Mouse (Mus musculus): ENCODE data around the gene Myd88.

GRCm38 (mm10) chr9:119320446-119320845, 20.8 kb downstream of the Myd88 start:
- TF ChIP-seq CTCF (IDR thresholded peaks at IDR 0.05; ENCODE audit: borderline replicate concordance, extremely low read depth, insufficient read depth, insufficient read length) (no peak), POLR2A (IDR thresholded peaks at IDR 0.05; ENCODE audit: borderline replicate concordance, extremely low read depth, insufficient read depth, insufficient read length, poor library complexity, severe bottlenecking) (no peak)

Measured in brain, embryonic 14.5 days (tissue).